Mouse (Mus musculus) testis, postnatal 14 days (tissue): ENCODE data around the gene Agl.
"Not testable (repeated sequence)": the region's sequence is repeated elsewhere in the genome, so short reads cannot be mapped to it uniquely, and the experiment has no call there.

Experiments used
- DNase-seq: peaks from one replicate; pipeline ENCODE4 v3.0.0; 2021; ENCODE audit warnings: low spot score

The Agl gene

GRCm38 (mm10) chr3:116748391-116749170, 59.4 kb downstream of the Agl start:
- DNase-seq: no peak

GRCm38 (mm10) chr3:116747648-116748047, 60.3 kb downstream of the Agl start:
- not testable (repeated sequence) for DNase-seq

- DNase-seq: peak; percentile 46
Observed at GRCm38 (mm10) chr3:116740963-116741362, 67.0 kb downstream of the Agl start.

- no peak for DNase-seq
Observed at GRCm38 (mm10) chr3:116740106-116740505, 67.9 kb downstream of the Agl start.

GRCm38 (mm10) chr3:116737326-116737731, 70.6 kb downstream of the Agl start:
- DNase-seq: no peak

- no peak for DNase-seq
Observed at GRCm38 (mm10) chr3:116729483-116730174, 78.3 kb downstream of the Agl start.

- DNase-seq: peak; percentile 24
Observed at GRCm38 (mm10) chr3:116726807-116727206, 81.2 kb downstream of the Agl start.

GRCm38 (mm10) chr3:116723496-116724481, 84.2 kb downstream of the Agl start:
- DNase-seq: no peak

- no peak for DNase-seq
Observed at GRCm38 (mm10) chr3:116722980-116723379, 85.0 kb downstream of the Agl start.

- no peak for DNase-seq
Observed at GRCm38 (mm10) chr3:116718951-116719350, 89.0 kb downstream of the Agl start.

- no peak for DNase-seq
Observed at GRCm38 (mm10) chr3:116713031-116713430, 94.9 kb downstream of the Agl start.

- no peak for DNase-seq
Observed at GRCm38 (mm10) chr3:116712436-116712881, 95.5 kb downstream of the Agl start, which contains the start of gene Slc35a3. Gene Slc35a3 (minus strand): TSS chr3:116712831.

GRCm38 (mm10) chr3:116711624-116712435, 96.1 kb downstream of the Agl start:
- DNase-seq: peak; percentile 86

GRCm38 (mm10) chr3:116710941-116711340, 97.0 kb downstream of the Agl start:
- DNase-seq: no peak

GRCm38 (mm10) chr3:116705637-116706204, 102.2 kb downstream of the Agl start:
- DNase-seq: no peak

GRCm38 (mm10) chr3:116703835-116704234, 104.1 kb downstream of the Agl start:
- DNase-seq: no peak

- DNase-seq: no peak
Observed at GRCm38 (mm10) chr3:116702647-116703272, 105.2 kb downstream of the Agl start.

- no peak for DNase-seq
Observed at GRCm38 (mm10) chr3:116701601-116702000, 106.4 kb downstream of the Agl start.

GRCm38 (mm10) chr3:116698786-116699185, 109.2 kb downstream of the Agl start:
- DNase-seq: no peak

- DNase-seq: no peak
Observed at GRCm38 (mm10) chr3:116695666-116695985, 112.3 kb downstream of the Agl start.
